Mouse (Mus musculus): ENCODE measurements around the gene Slc22a1.

GRCm38 (mm10) chr17:12702901-12703300, 27.3 kb upstream of the Slc22a1 start:
- TF ChIP-seq CTCF (IDR thresholded peaks at IDR 0.05; ENCODE audit: low read depth) (no peak), EP300 (IDR thresholded peaks at IDR 0.05; ENCODE audit: low read depth) (no peak)

Data from heart, postnatal 0 days (tissue).